Mouse (Mus musculus) heart, postnatal 14 days (tissue): ENCODE results near the gene Thada. TPM values are rescaled to one million over a fixed set of nuclear protein-coding genes. Genes with fewer than 3 reads are reported as not detected.

Source experiments
- DNase-seq, 2 experiments: peaks; one replicate each; pipeline ENCODE4 v3.0.0; 2021 to 2022
- intact Hi-C: fragments of 180-260 bp; cut with DNase I; formaldehyde crosslinking; loops from one replicate; pipeline ENCODE4 v1.15.1; 2025
- total RNA-seq, 2 experiments: library from RNA; stranded (reverse); gene quantifications; 2 replicates each; pipeline ENCODE4 v1.2.3; 2021

Thada gene
- total RNA-seq, 2 experiments from 2014 or later: 9.1 to 10.1 TPM

GRCm38 (mm10) chr17:84269722-84270121 lies 196.3 kb downstream of the Thada start:
- no peak for DNase-seq
- intact Hi-C loops: loop anchor here (5.0 kb wide), 2 partner anchors 98 to 113 kb away; no protein-coding TSS in a partner anchor

DNA sequence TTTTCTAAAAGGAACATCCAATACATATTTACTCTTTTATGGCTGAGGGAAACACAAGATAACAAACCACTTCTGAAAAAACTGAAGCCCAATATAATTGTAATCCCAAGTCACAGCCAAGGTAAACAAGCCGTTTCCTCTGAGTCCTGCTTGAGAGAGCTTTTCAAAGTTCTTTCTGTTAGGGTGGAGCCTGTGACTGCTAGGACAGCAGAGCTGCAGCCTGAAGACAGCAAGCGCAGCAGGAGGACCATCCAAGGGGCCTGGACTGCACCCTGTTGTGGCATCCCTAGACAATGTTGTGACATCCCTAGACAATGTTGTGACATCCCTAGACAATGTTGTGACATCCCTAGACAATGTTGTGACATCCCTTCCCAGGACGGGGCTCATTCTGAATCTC lies 197.6 kb downstream of the Thada start:
- intact Hi-C loops: loop anchor here (5.0 kb wide), 2 partner anchors 99 to 114 kb away; no protein-coding TSS in a partner anchor
- DNase-seq: peak; percentile 37 to 52

DNA sequence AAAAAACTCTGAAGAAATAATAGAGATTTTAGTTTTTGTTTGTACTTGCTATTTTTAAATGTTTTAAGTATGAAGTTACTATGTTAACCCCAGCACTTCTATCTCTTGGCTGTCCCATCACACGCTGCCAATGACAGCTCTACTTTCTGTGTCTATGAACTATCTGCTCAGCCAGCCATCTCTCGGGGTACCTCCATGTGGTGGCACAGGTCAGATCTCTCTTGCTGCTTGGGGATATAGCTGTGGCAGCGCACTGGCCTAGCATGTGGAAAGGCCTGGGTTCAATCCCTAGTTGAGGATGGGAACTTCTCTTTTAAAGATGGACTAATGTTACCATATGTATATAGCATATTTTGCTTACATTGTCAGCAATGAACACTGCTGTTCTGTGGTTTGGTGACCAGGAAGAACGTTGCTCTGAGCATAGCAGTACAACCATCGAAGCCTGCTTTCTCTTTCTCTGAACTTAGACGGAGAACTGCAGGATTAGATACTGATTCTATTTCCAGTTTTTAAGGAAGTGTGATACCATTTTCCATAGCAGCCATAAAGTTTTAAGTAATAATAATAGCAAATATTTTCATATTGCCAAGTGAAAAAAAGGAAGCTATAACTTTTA lies 198.4 kb downstream of the Thada start:
- intact Hi-C loops: loop anchor here (5.0 kb wide), 2 partner anchors 100 to 115 kb away; no protein-coding TSS in a partner anchor
- DNase-seq: no peak

DNA sequence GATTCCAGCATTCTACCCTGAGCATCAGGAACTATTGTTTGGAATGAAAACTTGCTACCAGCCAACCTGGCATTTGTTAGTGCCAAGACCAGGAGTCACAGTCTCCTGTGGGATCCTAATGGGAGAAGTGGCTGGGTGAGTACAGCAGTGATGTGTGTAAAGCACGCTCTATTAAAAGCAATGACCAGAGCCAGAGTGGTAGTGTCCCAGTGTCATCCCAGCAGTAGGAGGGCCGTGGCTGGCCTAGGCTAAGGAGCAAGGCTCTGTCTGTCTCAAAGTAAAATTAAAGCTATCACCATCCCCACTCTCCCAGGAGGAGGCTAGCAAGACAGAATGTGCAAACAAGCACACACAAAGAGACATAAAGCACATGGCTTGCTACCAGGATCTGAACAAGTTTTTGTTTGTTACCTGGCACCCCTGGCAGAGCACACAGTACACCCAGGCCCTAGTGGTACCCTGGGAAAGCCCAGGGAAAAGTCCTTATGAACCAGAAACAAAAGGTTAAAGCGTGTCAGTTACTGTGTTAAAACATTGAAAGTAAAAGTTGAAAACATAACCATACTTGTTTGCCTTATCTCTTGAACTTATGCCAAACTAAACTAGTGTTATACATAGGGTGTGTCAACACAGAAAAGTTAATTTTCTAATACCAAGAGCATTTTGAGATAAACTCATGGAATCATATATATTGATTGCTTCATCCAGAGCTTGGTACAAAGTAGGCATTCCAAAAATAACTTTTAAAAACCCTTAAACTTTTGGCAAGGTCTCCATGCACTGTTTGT lies 199.7 kb downstream of the Thada start:
- peak in 1 of 2 experiments; percentile 29 for DNase-seq
- intact Hi-C loops: loop anchor here (5.0 kb wide), 2 partner anchors 101 to 116 kb away; no protein-coding TSS in a partner anchor

DNA sequence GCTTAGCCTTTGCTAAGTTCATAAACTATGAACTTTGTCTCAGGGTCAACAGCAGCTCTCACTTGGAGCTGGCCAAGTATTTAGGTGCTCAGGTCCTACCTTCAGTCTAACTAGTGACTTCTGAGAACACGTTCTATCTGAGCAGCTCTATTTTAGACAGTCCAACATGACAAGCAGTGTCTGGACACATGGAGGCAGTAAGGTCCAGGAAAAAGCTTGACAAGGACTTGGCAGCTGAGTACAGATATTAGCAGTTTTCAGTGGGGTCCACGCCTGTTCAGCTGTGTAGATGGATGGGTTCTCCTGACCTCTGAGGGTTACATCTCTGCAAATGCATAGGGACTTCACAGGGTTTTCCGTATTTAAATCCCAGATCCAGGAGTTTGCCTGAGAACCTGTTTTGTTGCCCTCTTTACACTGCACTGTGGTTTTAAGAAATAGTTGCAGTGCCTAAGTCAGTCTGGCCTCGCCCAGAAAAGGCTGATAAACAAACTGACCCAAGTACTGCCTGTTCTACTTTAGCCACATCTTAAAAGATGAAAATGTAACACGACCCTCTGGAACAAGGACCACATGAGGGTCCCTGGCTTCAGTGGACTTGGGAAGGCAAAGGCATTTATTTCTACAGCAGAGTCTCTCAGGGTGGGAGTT lies 200.4 kb downstream of the Thada start:
- peak in 1 of 2 experiments; percentile 27 for DNase-seq
- intact Hi-C loops: loop anchor here (5.0 kb wide), 2 partner anchors 102 to 117 kb away; no protein-coding TSS in a partner anchor

GRCm38 (mm10) chr17:84264305-84264704 lies 201.7 kb downstream of the Thada start:
- no peak for DNase-seq
- intact Hi-C loops: no loop called here

GRCm38 (mm10) chr17:84263591-84263990 lies 202.4 kb downstream of the Thada start:
- intact Hi-C loops: no loop called here

GRCm38 (mm10) chr17:84262325-84262979 lies 203.6 kb downstream of the Thada start:
- DNase-seq: no peak
- intact Hi-C loops: no loop called here

More at GRCm38 (mm10) chr17:84263591-84263990, 202.4 kb downstream of the Thada start:
- DNase-seq: no peak

GRCm38 (mm10) chr17:84261010-84261409 lies 205.0 kb downstream of the Thada start:
- intact Hi-C loops: no loop called here
- no peak for DNase-seq

DNA sequence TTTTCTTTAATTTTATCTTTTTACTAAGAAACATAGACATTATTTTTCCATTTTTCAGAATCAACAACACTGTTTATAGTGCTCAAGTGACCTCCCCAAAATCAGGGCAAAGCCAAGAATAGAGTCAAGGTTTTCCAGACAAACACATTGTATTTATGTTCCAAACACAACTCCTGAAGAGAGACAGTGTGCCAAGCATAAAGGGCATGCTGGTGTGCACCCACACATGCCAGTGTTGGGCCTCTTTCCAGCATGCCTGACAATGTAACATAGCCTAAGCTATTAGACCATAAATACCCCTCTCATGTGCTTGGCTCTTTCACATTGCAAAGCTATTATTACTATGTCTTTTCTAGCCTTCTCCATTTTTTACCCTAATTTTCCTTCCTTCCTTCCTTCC lies 205.8 kb downstream of the Thada start:
- DNase-seq: no peak
- intact Hi-C loops: no loop called here

- peak in 1 of 2 experiments; percentile 59 for DNase-seq
- intact Hi-C loops: no loop called here
Observed at GRCm38 (mm10) chr17:84258638-84259261, 207.3 kb downstream of the Thada start.

DNA sequence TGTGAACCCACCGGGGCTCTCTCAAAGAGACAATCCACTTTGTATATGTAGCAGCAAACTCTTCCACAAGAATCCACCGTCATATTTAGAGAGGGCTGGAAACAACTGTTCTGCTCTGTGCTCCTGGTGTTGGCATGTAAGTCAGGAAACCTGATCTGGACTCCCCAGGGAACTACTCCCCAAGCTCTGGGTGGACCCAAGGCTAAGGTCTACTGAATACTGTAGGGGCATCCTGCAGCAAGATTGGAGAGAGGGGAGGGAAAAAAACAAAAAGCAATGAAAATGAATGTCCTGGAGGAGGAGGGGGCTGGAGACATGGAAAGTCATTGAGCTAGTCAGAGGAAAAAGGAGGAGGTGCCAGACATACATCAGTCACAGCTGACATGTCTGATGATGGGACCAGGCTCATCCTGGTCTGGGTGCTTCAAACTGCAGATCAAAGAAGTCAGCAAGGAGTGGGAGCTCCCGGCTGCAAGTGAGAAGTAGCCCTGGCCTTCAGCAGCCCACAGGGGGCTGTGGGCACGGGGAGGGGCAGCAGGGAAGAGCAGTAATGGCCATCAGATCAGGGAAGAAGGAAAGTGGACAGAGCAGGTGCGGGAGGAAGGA lies 208.0 kb downstream of the Thada start:
- DNase-seq: no peak
- intact Hi-C loops: no loop called here

DNA sequence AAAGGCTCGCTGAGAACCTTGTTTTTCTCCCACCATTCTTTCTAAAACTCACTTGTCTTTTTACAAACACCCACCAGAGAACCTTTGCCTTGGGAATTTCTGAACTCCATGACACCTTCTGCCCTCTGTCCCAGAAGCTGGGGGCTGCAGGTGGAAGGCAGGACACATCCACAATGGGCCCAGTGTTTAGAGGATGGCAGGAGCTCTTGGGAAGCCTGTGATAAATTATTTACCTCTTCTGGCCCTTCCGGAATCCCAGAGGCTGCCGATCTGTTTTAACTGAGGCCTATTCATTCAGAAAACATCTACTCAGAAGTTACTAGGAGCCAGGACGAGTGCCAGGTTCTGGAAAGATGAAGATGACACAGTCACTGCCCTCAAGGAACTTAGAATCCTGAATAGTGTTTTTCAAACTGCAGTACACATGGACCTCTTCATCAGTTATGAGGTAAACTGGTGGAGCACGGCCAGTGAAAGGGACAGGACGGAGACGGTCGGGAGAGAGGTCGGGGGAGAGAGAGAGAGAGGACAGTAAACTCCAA lies 209.7 kb downstream of the Thada start:
- intact Hi-C loops: no loop called here
- DNase-seq: no peak

DNA sequence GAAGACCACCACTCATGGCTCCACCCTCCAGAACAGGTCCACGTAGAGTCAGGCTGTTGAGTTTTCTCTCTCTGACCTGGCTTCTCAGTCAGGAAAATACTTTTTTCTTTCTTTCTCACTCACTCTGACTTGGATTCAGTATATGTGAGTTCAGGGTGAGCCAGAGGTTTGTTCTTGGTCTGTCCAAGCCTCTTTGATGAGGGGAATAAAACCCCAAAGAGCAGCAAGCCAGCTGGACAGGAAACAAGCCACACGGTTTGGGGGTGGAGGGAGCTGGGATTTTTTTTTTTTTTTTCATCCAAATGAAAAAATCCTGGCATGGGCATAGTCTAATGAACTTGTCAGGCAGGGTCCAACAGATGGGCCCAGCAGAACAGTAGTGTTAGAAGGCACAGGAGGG lies 210.2 kb downstream of the Thada start:
- DNase-seq: peak in 1 of 2 experiments; percentile 49
- intact Hi-C loops: no loop called here

- no peak for DNase-seq
- intact Hi-C loops: no loop called here
Observed at GRCm38 (mm10) chr17:84251426-84251825, 214.6 kb downstream of the Thada start.

DNA sequence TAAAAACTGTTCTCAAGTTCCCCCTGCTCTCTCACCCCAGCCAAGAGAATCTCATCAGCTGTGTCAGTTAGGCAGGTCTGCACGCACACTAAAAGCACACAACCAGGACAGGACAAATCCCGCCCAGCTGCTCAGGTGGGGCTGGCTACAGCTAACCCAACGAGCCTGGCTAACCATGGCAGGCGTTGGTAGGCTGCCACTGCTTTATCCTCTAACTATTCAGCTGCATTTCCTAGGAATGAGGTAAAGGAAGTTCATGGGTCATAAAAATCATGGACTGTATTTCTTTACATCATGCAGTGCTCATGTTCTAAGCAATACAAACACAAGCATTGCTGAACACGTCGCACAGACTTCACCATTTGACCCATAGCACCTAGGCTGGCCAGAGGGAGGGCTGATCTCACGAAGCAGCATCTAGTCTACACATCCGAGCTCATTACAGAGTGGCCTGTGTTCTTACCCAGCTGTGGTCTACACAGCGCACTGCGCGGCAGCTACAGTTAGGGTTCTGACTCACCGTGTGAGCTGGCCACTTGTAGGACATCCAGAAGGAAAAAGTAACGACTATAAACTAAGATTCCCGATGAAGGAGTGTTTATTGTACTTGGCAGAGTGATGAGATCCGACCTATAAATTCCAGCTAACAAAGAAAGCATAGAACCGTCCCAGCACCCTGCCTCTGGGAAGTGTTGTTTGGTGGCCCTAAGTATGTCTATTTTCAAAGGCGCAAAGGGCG lies 221.7 kb downstream of the Thada start:
- DNase-seq: no peak
- intact Hi-C loops: no loop called here

- no peak for DNase-seq
- intact Hi-C loops: no loop called here
Observed at GRCm38 (mm10) chr17:84243759-84244158, 222.2 kb downstream of the Thada start.

DNA sequence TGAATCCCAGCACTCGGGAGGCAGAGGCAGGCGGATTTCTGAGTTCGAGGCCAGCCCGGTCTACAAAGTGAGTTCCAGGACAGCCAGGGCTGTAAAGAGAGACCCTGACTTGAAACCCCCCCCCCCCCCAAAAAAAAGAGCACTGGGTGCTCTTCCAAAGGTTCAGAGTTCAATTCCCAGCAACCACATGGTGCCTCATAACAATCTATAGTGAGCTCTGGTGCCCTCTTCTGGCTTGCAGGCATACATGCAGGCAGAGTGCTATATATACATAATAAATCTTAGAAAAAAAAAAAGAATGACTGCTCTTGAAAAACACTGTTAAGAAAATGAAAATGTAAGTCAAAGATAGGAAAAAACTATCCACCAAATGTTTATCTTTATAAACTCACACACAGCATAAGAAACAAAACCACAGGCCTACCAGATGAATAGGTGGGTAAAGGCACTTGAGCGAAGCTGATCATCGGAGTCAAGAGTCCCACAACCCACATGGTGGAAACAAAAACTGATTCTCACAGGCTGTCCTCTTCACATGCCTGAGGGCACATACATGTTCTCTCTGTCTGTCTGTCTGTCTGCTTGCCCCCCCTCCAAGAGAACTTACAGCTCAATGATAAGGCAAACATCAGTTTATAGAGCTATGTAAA lies 224.6 kb downstream of the Thada start:
- intact Hi-C loops: no loop called here
- no peak for DNase-seq
